Mouse (Mus musculus) adrenal gland (tissue): Measurements from ENCODE around the gene Wdfy4.

ENCODE experiments used
- intact Hi-C: fragments of 180-260 bp; cut with DNase I; formaldehyde crosslinking; loops from one replicate; pipeline ENCODE4 v1.15.1; 2025

Wdfy4 gene

GRCm38 (mm10) chr14:33081370-33081860 is 103.9 kb downstream of the Wdfy4 start:
- intact Hi-C loops: no loop called here

- intact Hi-C loops: no loop called here
Measured at GRCm38 (mm10) chr14:33078596-33078995, 106.7 kb downstream of the Wdfy4 start.

- intact Hi-C loops: no loop called here
Measured at GRCm38 (mm10) chr14:33078110-33078509, 107.2 kb downstream of the Wdfy4 start.

- intact Hi-C loops: no loop called here
Measured at GRCm38 (mm10) chr14:33073355-33073754, 112.0 kb downstream of the Wdfy4 start.

GRCm38 (mm10) chr14:33072351-33072750 is 113.0 kb downstream of the Wdfy4 start:
- intact Hi-C loops: no loop called here

- intact Hi-C loops: no loop called here
Measured at GRCm38 (mm10) chr14:33067676-33068075, 117.6 kb downstream of the Wdfy4 start.

- intact Hi-C loops: no loop called here
Measured at GRCm38 (mm10) chr14:33062996-33063395, 122.3 kb downstream of the Wdfy4 start.

GRCm38 (mm10) chr14:33058881-33059660 is 126.2 kb downstream of the Wdfy4 start:
- intact Hi-C loops: no loop called here

- intact Hi-C loops: no loop called here
Measured at GRCm38 (mm10) chr14:33053441-33053840, 131.9 kb downstream of the Wdfy4 start.

- intact Hi-C loops: no loop called here
Measured at GRCm38 (mm10) chr14:33045217-33045616, 140.1 kb downstream of the Wdfy4 start.

- intact Hi-C loops: no loop called here
Measured at GRCm38 (mm10) chr14:33036811-33037210, 148.5 kb downstream of the Wdfy4 start.

GRCm38 (mm10) chr14:33035386-33035785 is 149.9 kb downstream of the Wdfy4 start:
- intact Hi-C loops: no loop called here

GRCm38 (mm10) chr14:33033424-33033823 is 151.9 kb downstream of the Wdfy4 start:
- intact Hi-C loops: no loop called here

- intact Hi-C loops: no loop called here
Measured at GRCm38 (mm10) chr14:33030849-33031248, 154.5 kb downstream of the Wdfy4 start.

- intact Hi-C loops: loop anchor here (10.0 kb wide), 1 partner anchor 245 kb away; no protein-coding TSS in a partner anchor
Measured at GRCm38 (mm10) chr14:33019606-33020005, 165.7 kb downstream of the Wdfy4 start.

- intact Hi-C loops: no loop called here
Measured at GRCm38 (mm10) chr14:33019050-33019449, 166.3 kb downstream of the Wdfy4 start.

- intact Hi-C loops: no loop called here
Measured at GRCm38 (mm10) chr14:33007638-33008037, 177.7 kb downstream of the Wdfy4 start.

- intact Hi-C loops: no loop called here
Measured at GRCm38 (mm10) chr14:33005114-33005513, 180.2 kb downstream of the Wdfy4 start.

GRCm38 (mm10) chr14:33000112-33000979 is 185.0 kb downstream of the Wdfy4 start:
- intact Hi-C loops: no loop called here

GRCm38 (mm10) chr14:32999511-32999910 is 185.8 kb downstream of the Wdfy4 start:
- intact Hi-C loops: no loop called here

- intact Hi-C loops: no loop called here
Measured at GRCm38 (mm10) chr14:32994954-32995636, 190.2 kb downstream of the Wdfy4 start.
